Mouse (Mus musculus) left cerebral cortex, adult 9 months (tissue): Measurements from ENCODE around the gene Grap.
"Not testable (repeated sequence)": the region's sequence is repeated elsewhere in the genome, so short reads cannot be mapped to it uniquely, and the experiment has no call there.

ENCODE experiments used
- DNase-seq, 2 experiments: peaks; one replicate each; pipeline ENCODE4 v3.0.0; 2022; ENCODE audit warnings: low spot score in 2 of 2

Gene Grap

DNA sequence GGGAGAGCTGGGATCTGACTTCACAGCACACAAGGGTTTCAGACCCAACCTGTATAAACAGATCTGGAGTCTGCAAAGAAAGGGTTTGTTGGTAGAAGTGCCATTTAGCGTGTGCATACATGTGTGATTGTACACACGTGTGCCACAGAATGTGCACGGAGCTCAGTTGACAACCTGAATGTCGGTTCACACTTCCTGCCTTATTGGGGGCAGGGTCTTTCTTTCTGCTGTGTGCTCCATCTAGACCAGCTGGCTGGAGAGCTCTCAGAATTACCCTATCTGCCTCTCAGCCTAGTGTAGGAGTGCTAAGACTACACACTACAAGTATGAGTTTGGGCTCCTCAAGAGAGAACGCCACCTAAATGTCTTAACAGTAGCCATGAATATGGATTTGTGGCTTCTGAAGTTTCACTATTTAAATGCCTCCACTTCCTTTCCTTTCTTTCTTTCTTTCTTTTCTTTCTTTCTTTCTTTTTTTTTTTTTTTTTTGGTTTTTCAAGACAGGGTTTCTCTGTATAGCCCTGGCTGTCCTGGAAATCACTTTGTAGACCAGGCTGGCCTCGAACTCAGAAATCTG lies 13.4 kb upstream of the Grap start:
- DNase-seq = no peak

DNA sequence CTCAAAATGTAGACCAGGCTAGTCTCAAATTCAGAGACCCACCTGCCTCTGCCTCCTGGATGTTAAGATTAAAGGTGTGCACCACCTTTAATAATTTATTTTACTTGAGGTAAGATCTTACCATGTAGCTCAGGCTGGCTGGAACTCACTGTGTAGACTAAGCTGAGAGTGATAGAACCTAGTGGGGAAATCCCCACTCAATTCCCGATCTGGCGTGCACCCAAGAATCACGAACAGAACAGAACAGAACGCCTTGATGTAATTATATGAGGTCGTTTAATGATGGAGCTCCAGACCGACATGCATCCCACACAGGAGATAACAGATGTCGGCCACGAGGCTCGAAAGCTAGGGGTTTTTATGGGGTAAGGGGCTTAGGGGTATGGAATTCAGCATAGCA lies 12.5 kb upstream of the Grap start:
- DNase-seq = not testable (repeated sequence)

DNA sequence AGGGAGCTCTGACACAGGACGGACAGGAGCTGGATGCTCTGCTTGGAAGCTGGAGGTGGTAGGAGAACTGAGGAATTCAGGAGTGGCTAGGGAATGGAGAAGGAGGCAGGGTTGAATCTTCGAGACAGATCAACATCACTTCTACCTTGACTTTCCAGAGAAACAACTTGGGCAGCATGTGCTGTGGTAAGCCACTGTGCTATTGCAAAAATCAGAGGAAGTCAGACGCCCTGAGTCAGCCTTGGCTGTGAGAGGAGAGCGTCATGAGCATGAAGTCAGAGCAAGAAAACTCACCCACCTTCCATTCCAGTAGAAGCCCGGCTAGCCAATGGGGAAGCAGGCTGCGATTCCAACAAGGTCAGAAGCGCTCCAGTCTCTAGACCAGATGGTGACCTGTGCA lies 11.0 kb upstream of the Grap start:
- DNase-seq = no peak

DNA sequence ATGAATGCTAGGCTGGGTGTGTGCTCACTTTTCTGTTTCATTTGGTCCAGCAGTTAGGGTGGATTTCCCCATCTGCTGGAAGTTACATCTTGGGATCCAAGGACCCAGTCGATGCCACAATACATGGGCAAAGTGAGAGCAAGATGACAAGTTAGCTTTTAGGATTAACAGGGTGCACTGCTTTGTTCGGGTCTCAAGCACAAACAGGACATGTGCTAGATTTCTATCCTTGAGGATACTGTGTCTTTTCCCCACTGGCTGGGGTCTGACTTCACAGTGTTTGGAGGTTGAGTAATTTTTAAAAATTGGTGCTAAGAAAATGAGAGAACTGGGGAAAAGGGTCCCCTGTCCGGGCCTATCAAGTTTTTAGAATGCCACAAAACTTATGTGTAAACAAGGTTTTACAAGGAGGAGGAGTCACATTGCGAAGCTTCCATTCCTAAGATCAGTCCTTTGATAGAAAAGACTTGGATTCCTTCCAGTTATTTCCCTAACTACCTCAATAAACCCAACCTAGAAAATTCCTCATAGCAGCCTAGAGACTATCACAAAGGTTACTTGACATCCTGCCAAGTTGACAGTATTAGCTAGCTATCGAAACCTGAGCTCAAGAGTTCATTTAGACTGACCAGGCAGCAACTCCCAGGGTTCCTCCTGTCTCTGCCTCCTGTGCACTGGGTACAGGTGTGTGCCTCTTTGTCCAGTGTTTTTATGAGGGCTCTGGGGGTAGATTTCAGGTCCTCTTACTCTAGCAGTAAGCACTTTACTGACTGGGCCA lies 9.7 kb upstream of the Grap start:
- no peak for DNase-seq

GRCm38 (mm10) chr11:61644576-61645326 lies 8.3 kb upstream of the Grap start:
- DNase-seq = peak; percentile 38 to 66

- DNase-seq = no peak
Observed at GRCm38 (mm10) chr11:61645357-61645857, 7.7 kb upstream of the Grap start.

DNA sequence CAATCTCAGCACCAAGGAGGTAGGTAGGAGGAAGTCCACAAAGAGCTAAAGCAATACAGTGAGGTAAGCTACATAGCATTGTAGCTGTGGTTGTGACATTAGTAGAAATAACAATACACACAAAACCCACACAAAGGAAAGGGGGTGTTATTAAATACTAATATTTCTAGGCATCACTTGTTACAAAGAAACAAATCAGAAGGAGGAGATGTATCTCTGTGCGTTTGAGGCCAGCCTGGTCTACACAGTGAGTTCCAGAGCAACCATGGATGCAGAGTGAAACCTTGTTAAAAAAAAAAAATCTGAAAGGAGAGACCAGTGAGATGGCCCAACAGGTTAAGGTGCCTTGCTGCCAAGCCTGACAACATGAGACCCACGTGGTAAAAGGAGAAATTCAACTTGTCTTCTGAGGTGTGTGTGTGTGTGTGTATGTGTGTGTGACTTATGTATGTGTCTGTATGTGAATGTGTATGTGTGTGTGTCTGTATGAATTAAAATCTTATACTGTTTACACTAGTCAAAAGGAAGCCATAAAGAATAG lies 6.5 kb upstream of the Grap start:
- no peak for DNase-seq

GRCm38 (mm10) chr11:61647110-61647910 lies 5.8 kb upstream of the Grap start:
- DNase-seq = no peak

DNA sequence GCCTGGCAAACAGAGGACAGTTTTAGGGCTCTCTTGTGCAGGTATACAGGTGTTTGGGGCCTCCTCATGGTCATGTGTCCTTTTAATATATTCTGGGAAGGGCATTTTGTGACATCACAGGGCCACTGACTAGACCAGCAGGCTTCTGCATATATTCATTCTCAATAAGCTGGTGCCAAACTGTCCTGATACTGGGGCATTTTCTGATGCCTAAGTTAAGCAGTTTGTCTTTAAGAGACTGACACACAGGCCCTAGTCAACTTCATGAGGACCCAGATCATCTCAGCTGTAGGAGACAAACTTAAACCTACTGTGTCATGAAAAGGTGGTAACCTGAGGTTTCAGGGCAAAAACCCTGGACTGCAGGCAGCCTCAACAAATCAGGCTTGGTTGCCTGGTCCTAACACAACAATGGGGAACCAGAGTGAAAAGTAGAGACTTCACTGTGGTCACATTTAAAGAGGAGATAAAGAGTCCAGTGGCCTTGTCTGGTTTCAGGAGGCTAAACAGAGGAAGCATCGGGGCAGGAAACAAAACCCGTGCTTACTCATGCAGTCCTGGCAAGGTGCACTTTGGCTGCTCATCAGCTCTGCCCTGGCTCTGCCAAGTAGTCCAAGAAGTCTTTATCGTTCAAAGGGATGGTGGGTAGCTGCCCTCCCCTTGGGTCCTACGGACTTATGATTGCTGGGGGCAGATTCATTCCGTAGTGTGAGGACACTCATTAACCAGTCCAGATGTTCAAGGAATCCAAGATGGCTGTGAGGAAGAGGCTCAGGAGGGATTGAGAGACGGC lies 4.9 kb upstream of the Grap start:
- DNase-seq = no peak

GRCm38 (mm10) chr11:61648749-61649115 lies 4.3 kb upstream of the Grap start:
- DNase-seq = peak; percentile 39 to 74

GRCm38 (mm10) chr11:61649163-61649580 lies 3.9 kb upstream of the Grap start:
- DNase-seq = no peak

DNA sequence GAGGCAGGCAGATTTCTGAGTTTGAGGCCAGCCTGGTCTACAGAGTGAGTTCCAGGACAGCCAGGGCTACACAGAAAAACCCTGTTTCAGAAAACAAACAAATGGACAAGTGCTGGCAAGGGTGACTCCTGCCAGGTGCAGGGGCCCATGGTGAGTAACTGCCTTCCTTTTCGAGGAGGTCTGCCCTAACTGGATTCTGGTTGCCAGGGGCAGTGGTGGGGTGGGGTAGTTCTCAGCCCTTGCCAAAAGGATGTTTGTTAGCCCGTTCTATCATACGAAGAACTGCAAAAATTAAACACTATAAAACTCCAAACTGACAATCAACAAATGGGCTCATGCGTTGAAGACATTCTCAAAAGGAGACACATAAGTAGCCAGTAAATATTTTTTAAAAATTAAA lies 3.4 kb upstream of the Grap start:
- no peak for DNase-seq

GRCm38 (mm10) chr11:61650470-61651265 lies 2.4 kb upstream of the Grap start:
- no peak for DNase-seq

GRCm38 (mm10) chr11:61652216-61652615 lies 849 bp upstream of the Grap start:
- DNase-seq = no peak

- DNase-seq = no peak
Observed at GRCm38 (mm10) chr11:61653568-61653967, 503 bp downstream of the Grap start.

DNA sequence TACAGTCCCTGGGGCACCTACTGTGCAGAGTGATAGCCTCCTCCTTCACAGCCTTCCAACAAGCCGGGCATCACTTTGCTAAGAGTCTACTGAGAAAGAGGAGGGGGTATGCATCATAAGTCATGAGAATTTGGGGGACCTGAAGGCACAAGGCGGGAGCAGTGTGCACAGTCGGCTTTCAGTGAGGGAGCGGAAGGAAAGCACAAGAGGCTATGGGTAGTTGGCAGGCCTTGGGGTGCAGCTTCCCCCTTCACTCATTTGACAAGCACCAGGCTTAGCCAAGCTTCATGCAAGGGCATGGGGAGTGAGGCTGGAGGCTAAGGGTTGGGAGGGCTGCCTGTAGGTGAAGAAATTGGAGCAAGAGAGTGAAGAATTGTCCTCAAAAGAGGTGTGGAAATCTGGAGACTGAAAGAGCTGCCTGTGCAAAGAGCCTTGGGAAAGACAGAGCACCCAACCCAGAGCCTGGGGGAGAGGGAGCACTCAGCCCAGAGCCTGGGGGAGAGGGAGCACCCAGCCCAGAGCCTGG lies 1.8 kb downstream of the Grap start:
- DNase-seq = no peak

- no peak for DNase-seq
Observed at GRCm38 (mm10) chr11:61655649-61656048, 2.6 kb downstream of the Grap start.

- no peak for DNase-seq
Observed at GRCm38 (mm10) chr11:61656148-61656850, 3.2 kb downstream of the Grap start.

DNA sequence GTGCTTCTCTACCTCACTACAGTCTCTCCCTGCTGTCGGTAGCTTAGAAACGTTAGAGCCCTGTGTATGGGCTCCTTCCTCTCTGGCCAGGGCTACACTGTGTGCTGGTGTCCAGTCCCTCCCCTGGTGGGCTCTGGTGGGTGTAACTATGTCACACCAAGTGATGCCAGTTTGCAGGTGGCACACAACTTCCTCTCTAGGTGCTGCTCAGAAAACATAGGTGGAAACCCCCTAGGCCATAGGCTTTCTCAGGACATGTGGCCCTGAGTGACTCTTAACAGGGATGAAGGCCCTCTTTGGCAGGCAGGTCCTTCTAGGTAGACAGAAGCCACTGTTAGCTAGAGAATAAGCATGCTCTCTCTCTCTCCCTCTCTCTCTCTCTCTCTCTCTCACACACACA lies 4.4 kb downstream of the Grap start:
- DNase-seq = no peak
